Mouse (Mus musculus): Measurements from ENCODE around the gene Atf6. TPM values are rescaled to one million over a fixed set of nuclear protein-coding genes. Genes with fewer than 3 reads are reported as not detected.

Gene Atf6
- total RNA-seq (2018; cell fraction: chromatin; rRNA removed): 100 to 1,000 TPM in 7 of 26 experiments, 10 to 100 TPM in 19; 32.2 to 113 (median 88.3) TPM
- total RNA-seq (2018; cell fraction: cytosol; rRNA removed): 10 to 100 TPM; 39.2 to 72.1 (median 54.7) TPM
- 100 to 1,000 TPM in 6 of 26 experiments, 10 to 100 TPM in 20; 48.1 to 130 (median 83.2) TPM for total RNA-seq (2018; cell fraction: nucleus; rRNA removed)
- polyA plus RNA-seq (2018): 41.4 to 56.5 TPM (median 54.4 TPM) in 3 replicates

- Histone ChIP-seq H3K4me3 (ENCODE audit: inconsistent target) (peak within 1 kb of the TSS; percentile 100), H3K27ac (peak within 1 kb of the TSS; percentile 87), H3K79me2 (ENCODE audit: inconsistent target) (peaks cover 53% of the 10 kb centered on the region), H3K36me3 (ENCODE audit: inconsistent target) (no peaks in the 10 kb centered on the region)
- WGBS (ENCODE audit: missing documents): under 1% methylated on average over 25 of the region's 25 CpGs
Observed at GRCm38 (mm10) chr1:170867691-170868105, at the start of gene Atf6. Atf6 (minus strand) TSS chr1:170867771.

GRCm38 (mm10) chr1:170915657-170916056, 48.1 kb upstream of the Atf6 start:
- H3K79me2 ChIP-seq (ENCODE audit: inconsistent target): no peaks in the 10 kb centered on the region
- no peaks in the 10 kb centered on the region for H3K36me3 ChIP-seq (ENCODE audit: inconsistent target)
- H3K4me3 ChIP-seq (ENCODE audit: inconsistent target): no peak overlapping the region
- no peak overlapping the region for H3K27ac ChIP-seq
- 82% methylated on average over 5 of the region's 5 CpGs for WGBS (ENCODE audit: missing documents)

GRCm38 (mm10) chr1:170912891-170913615, 45.5 kb upstream of the Atf6 start, which contains the start of gene Fcrlb:
Fcrlb (minus strand) TSS chr1:170912941.
- no peaks in the 10 kb centered on the region for H3K79me2 ChIP-seq (ENCODE audit: inconsistent target)
- WGBS (ENCODE audit: missing documents): 85% methylated on average over 5 of the region's 5 CpGs
- H3K27ac ChIP-seq: no peak within 1 kb of the TSS
- no peaks in the 10 kb centered on the region for H3K36me3 ChIP-seq (ENCODE audit: inconsistent target)
- no peak within 1 kb of the TSS for H3K4me3 ChIP-seq (ENCODE audit: inconsistent target)

- Histone ChIP-seq H3K27ac (no peak overlapping the region), H3K36me3 (ENCODE audit: inconsistent target) (no peaks in the 10 kb centered on the region), H3K79me2 (ENCODE audit: inconsistent target) (no peaks in the 10 kb centered on the region), H3K4me3 (ENCODE audit: inconsistent target) (no peak overlapping the region)
- 73% methylated on average over 11 of the region's 11 CpGs for WGBS (ENCODE audit: missing documents)
Observed at GRCm38 (mm10) chr1:170911907-170912660, 44.5 kb upstream of the Atf6 start.

GRCm38 (mm10) chr1:170908341-170908740, 40.8 kb upstream of the Atf6 start:
- no peak overlapping the region for H3K27ac ChIP-seq
- no peaks in the 10 kb centered on the region for H3K79me2 ChIP-seq (ENCODE audit: inconsistent target)
- 44% methylated on average over 21 of the region's 21 CpGs for WGBS (ENCODE audit: missing documents)
- H3K4me3 ChIP-seq (ENCODE audit: inconsistent target): no peak overlapping the region
- H3K36me3 ChIP-seq (ENCODE audit: inconsistent target): no peaks in the 10 kb centered on the region

- no peaks in the 10 kb centered on the region for H3K79me2 ChIP-seq (ENCODE audit: inconsistent target)
- WGBS (ENCODE audit: missing documents): 16% methylated on average over 68 of the region's 71 CpGs
- no peak overlapping the region for H3K27ac ChIP-seq
- H3K36me3 ChIP-seq (ENCODE audit: inconsistent target): no peaks in the 10 kb centered on the region
- H3K4me3 ChIP-seq (ENCODE audit: inconsistent target): no peak overlapping the region
Observed at GRCm38 (mm10) chr1:170907456-170908191, 40.1 kb upstream of the Atf6 start.

- Histone ChIP-seq H3K79me2 (ENCODE audit: inconsistent target) (no peaks in the 10 kb centered on the region), H3K4me3 (ENCODE audit: inconsistent target) (no peak overlapping the region), H3K36me3 (ENCODE audit: inconsistent target) (no peaks in the 10 kb centered on the region), H3K27ac (no peak overlapping the region)
- WGBS (ENCODE audit: missing documents): 58% methylated on average over 11 of the region's 11 CpGs
Observed at GRCm38 (mm10) chr1:170907111-170907455, 39.5 kb upstream of the Atf6 start.

GRCm38 (mm10) chr1:170903485-170903884, 35.9 kb upstream of the Atf6 start:
- peak overlapping the region; percentile 66 for H3K27ac ChIP-seq
- H3K79me2 ChIP-seq (ENCODE audit: inconsistent target): no peaks in the 10 kb centered on the region
- no peak overlapping the region for H3K4me3 ChIP-seq (ENCODE audit: inconsistent target)
- no peaks in the 10 kb centered on the region for H3K36me3 ChIP-seq (ENCODE audit: inconsistent target)
- WGBS (ENCODE audit: missing documents): 31% methylated on average over 5 of the region's 5 CpGs

- Histone ChIP-seq H3K4me3 (ENCODE audit: inconsistent target) (no peak overlapping the region), H3K79me2 (ENCODE audit: inconsistent target) (no peaks in the 10 kb centered on the region), H3K36me3 (ENCODE audit: inconsistent target) (no peaks in the 10 kb centered on the region), H3K27ac (peak overlapping the region; percentile 66)
- WGBS (ENCODE audit: missing documents): 39% methylated on average over 9 of the region's 10 CpGs
Observed at GRCm38 (mm10) chr1:170901536-170902238, 34.1 kb upstream of the Atf6 start.

GRCm38 (mm10) chr1:170900799-170901467, 33.4 kb upstream of the Atf6 start:
- Histone ChIP-seq H3K27ac (peak overlapping the region; percentile 51), H3K79me2 (ENCODE audit: inconsistent target) (no peaks in the 10 kb centered on the region), H3K4me3 (ENCODE audit: inconsistent target) (no peak overlapping the region), H3K36me3 (ENCODE audit: inconsistent target) (no peaks in the 10 kb centered on the region)
- 19% methylated on average over 5 of the region's 10 CpGs for WGBS (ENCODE audit: missing documents)

- Histone ChIP-seq H3K27ac (peak overlapping the region; percentile 66), H3K36me3 (ENCODE audit: inconsistent target) (no peaks in the 10 kb centered on the region), H3K4me3 (ENCODE audit: inconsistent target) (no peak overlapping the region), H3K79me2 (ENCODE audit: inconsistent target) (no peaks in the 10 kb centered on the region)
- WGBS (ENCODE audit: missing documents): 33% methylated on average over 16 of the region's 16 CpGs
Observed at GRCm38 (mm10) chr1:170898413-170899075, 31.0 kb upstream of the Atf6 start.

GRCm38 (mm10) chr1:170896651-170897281, 29.2 kb upstream of the Atf6 start:
- Histone ChIP-seq H3K27ac (peak overlapping the region; percentile 66), H3K4me3 (ENCODE audit: inconsistent target) (no peak overlapping the region), H3K36me3 (ENCODE audit: inconsistent target) (no peaks in the 10 kb centered on the region), H3K79me2 (ENCODE audit: inconsistent target) (no peaks in the 10 kb centered on the region)
- WGBS (ENCODE audit: missing documents): 21% methylated on average over 5 of the region's 5 CpGs
